Mouse (Mus musculus) adrenal gland, postnatal 36 days (tissue): ENCODE data around the gene Pdha1. TPM values are rescaled to one million over a fixed set of nuclear protein-coding genes. Genes with fewer than 3 reads are reported as not detected.
A peak's percentile ranks its signal among the peaks of the same experiment; 100 is the strongest.

Experiments used
- DNase-seq, 2 experiments: peaks; one replicate each; pipeline ENCODE4 v3.0.0; 2021; ENCODE audit warnings: mixed read lengths in 1 of 2
- long read RNA-seq, 2 experiments: library from polyadenylated mRNA; stranded (forward); transcript quantifications; one replicate each; pipeline ENCODE4 v2.0.0; 2021; ENCODE audit warnings: borderline sequencing depth in 2 of 2
- total RNA-seq, 2 experiments: library from RNA; stranded (reverse); gene quantifications; 2 replicates each; pipeline ENCODE4 v1.2.3; 2021

The Pdha1 gene
- total RNA-seq: 100 to 1,000 TPM; 412 to 426 TPM
- long read RNA-seq, experiment 1, transcript Pdha1-201 (11 exons, 2,848 nt): major isoform, 431 of 477 reads
- long read RNA-seq, experiment 1, partial matches to known transcripts: 40 of 477 reads
- long read RNA-seq, experiment 1, other reads (novel, unspliced or antisense): 6 of 477 reads
- long read RNA-seq, experiment 2, transcript Pdha1-201 (11 exons, 2,848 nt): major isoform, 135 of 154 reads
- long read RNA-seq, experiment 2, partial matches to known transcripts: 3 of 154 reads
- long read RNA-seq, experiment 2, other reads (novel, unspliced or antisense): 16 of 154 reads

DNA sequence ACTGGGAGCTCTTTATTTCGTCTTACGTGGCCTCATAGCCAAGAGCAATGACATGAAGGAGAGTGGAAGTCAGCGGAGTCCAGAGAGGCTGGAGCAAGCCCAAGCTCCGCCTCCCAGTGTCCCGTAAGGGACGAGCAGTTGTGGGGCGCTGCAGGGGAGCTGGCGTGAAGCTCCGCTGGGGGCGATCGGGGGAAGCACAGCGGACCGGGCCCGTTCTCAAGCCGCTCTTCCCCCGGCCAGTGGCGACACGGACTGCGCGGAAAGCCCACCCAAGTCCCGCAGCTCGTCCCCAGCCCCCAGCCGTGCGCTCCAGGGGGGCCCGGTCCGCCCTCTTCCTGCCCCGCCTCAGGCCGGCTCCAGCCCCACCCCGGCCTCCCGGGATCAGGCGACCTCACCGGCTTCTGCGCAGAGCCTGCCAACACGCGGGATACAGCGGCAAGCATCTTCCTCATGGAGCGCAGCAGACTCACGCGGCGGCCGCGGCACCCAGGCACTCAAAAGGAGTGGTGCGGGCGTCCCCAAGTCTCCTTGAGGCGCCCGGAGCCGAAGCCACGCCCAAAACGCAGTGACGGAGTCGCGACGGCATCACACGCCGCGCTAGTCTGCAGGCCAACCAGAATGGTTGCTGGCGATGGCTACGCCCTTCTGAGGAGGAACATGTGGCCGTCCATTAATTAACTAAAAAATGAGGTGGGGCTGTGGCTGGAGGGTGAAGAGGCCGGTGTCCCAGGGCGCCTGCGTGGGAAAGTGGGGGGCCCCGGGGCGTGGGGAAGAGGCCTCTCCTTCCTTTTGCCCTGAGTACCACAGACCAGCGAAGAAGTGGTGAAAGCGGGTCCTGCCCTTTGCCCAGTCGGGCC, at the start of gene Pdha1:
TSS of gene Pdha1 (minus strand) at position 553 of the 857 bp plus-strand sequence.
- DNase-seq: peak; percentile 85 to 86

- no peak for DNase-seq
Observed at GRCm38 (mm10) chrX:160179032-160179431, 40.8 kb upstream of the Pdha1 start.

DNA sequence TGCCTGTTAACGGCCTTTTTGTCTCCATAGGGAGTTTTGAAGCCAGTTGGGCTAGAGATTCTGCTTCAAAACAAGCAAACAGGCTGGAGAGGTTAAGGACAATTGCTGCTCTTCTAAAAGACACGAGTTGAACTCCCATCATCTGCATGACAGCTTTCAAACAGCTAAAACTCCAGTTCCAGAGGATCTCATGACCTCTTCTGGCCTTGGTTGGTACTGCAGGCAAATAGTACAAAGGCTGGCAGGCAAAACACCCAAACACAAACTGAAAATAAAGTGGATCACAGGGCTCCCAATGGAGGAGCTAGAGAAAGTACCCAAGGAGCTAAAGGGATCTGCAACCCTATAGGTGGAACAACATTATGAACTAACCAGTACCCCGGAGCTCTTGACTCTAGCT, 31.9 kb upstream of the Pdha1 start:
- DNase-seq: peak; percentile 46 to 48

GRCm38 (mm10) chrX:160166246-160166985, 28.2 kb upstream of the Pdha1 start:
- no peak for DNase-seq

- DNase-seq: no peak
Observed at GRCm38 (mm10) chrX:160164259-160164658, 26.0 kb upstream of the Pdha1 start.

DNA sequence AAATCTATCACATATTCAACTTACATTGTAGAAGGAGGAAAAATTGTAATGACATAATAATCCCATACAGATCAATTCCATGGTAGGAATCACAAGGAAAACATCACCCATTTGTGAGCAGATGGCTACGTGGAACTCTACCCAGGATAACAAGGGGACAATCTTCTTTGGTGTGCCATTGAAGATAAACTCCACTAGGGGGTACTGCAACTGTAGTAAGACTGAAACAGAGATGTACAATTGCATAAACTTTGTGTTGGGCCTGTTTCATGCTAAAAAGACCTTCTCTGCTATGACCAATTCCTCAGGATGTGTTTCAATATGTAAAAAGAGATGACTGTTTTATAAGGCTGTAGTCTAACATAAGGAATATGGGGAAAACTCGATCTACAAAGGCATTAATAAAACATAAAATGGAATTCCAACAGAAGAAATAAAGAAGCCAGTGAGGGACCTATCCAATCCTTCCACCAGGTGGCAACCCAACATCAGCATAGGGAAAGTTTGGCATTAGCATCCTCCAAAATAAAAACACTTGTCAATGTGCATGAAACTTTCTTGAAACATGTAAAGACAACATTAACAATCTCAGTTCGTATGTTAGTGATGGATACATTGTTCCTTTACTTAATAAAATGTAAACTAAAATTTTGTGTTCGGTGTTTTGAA, 15.1 kb upstream of the Pdha1 start:
- DNase-seq: peak in 1 of 2 experiments; percentile 22

- no peak for DNase-seq
Observed at GRCm38 (mm10) chrX:160148859-160149258, 10.6 kb upstream of the Pdha1 start.

- DNase-seq: no peak
Observed at GRCm38 (mm10) chrX:160147406-160147805, 9.2 kb upstream of the Pdha1 start.

GRCm38 (mm10) chrX:160146806-160147205, 8.6 kb upstream of the Pdha1 start:
- no peak for DNase-seq

DNA sequence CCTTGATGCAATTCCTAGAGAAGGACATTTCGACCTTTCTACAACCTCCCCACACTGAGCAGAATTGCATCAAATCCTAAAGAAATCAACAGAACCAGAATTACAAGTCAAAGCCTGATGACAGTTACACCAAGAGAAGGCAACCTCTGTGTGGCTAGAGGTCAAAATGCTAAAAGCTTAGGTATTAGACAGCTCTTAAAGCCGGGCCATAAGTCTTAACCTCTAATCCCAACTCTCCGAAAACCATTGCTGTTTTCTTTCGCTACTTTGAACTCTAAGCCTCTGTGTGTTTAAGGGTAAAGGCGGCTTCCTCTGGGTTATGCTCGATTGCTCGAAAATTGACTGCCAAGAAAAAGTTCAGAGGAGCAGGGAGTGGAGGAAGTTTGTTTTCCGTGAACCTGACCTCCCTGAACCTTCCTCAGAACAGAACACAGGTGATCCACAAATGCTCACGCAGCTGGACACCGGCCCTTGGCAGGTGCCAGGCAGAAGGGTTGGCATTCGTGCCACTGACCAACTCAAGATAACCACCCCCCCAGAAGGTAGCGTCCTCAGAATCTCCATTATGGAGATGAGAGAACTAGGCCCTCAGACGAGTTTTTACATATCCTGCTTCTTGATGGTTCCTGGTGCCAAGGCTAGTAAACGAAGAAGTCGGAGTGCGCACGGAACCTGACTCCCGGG, 894 bp downstream of the Pdha1 start:
- DNase-seq: peak in 1 of 2 experiments; percentile 3

DNA sequence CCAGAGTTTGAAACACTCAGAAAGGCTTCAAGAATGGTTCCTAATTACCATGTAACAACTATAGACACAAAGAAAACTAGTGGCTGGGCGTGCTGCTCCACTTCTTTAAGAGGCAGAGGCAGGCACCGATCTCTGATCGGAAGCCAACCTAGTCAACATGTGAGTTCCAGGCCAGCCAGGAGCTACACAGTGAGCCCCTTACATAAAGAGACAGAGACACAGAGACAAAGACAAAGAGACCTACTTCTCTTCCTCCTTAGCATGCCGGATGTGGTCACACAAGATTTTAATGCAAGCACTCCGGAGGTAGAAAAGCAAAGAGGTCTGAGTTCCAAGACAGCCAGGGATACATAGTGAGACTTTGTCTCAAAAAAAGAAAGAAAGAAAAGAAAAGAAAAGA, 2.1 kb downstream of the Pdha1 start:
- no peak for DNase-seq

- DNase-seq: no peak
Observed at GRCm38 (mm10) chrX:160135719-160136118, 2.5 kb downstream of the Pdha1 start.

- DNase-seq: no peak
Observed at GRCm38 (mm10) chrX:160134136-160134843, 3.9 kb downstream of the Pdha1 start.

DNA sequence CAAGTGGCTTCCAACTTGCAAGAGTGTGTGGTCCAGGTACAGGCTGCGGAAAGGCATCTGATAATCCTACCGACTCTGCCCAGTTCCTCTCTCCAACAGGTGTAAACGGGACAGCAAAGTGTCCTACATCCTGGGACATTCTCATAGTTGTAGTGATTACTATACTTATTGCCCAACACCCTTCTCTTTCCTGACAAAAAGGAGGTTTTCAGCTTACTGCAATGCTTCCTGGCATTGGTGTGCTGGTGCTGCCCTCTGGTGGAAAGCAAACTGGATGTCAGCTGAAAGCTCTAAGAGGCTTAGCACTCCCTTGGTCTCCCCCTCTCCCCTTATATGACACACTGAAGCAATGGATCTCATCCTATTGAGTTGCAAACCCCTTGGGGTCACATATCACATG, 21.6 kb downstream of the Pdha1 start:
- DNase-seq: peak; percentile 38 to 64

DNA sequence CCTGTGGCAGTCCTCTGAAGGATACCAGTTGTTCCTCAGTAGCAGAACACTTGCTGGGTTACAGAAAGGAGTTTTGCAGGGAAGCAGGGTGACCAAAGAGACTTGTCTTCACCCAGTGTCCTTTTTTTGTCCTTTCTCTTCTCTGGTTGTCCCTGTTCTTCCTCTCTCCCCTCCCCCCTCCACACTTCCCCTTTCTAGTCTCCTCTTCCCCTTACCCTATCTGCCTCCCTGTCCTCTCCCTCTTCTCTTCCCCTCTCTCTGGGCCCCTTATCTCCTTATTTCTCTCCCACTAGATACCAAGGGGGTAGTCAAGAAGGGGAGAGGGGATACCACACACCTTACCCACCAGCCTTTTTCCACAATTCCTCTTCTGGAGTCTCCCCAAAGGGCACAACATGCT, 22.1 kb downstream of the Pdha1 start:
- DNase-seq: peak in 1 of 2 experiments; percentile 3

- DNase-seq: no peak
Observed at GRCm38 (mm10) chrX:160113777-160114176, 24.4 kb downstream of the Pdha1 start.

DNA sequence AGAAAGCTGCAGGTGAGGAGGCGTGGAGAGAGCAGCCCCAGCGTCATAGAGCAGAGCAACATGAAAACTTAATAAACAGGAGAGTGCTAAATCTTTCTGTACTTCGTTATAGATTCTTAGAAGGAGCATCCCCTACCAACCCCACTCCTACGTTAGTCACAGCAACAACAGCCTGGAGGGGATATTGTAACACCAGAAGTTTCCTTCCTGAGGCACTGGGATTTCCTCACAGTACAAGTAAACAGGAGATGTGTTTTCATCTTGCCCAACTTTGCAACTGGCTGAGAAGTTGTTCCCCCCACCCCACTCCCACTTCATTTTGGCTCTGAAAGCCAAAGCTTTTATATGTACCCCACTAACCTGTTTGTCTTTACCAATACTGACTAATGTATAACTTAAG, 30.4 kb downstream of the Pdha1 start:
- no peak for DNase-seq

DNA sequence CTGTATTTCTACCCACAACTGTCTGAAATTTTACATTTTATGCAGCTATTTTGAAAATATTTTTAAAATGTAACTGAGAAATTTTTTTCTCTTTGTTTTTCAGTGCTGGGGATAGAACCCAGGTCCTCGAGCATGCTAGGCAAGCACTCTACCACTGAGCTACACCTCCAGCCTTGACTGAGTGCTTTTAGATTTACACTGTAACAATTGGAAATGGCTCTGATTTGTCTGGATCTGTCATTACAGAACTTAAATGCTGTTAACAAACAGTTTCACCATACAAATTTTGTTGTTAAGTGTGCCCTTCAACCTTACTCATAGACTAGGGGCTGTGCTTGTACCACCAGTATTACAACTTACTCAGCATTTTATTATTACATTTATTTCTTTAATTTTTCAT, 46.2 kb downstream of the Pdha1 start:
- DNase-seq: no peak
